Mouse (Mus musculus): ENCODE results near the gene Slc13a1.

The Slc13a1 gene

GRCm38 (mm10) chr6:24076089-24076488 lies 91.8 kb downstream of the Slc13a1 start:
- DNase-seq (ENCODE audit: low spot score) = no peak

DNA sequence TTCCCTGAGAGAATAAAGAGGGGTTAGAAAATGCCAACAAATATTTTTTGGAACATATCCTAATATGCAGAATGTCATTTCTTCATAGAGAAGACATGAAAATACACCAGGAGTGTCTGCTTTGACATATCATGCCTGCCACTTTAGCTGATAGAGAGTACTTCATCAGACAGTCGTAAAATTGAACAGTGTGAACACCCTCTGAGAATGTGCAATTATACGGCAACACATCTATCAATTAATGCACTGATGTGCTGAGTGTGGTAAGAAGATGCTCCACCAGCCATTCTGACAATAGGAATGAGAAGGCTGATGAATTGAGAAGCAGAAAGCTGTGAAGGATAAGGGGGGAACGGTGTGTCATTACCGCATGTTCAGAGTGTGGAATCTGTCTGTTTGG lies 95.1 kb downstream of the Slc13a1 start:
- DNase-seq (ENCODE audit: low spot score) = no peak

- DNase-seq (ENCODE audit: low spot score) = no peak
Measured at GRCm38 (mm10) chr6:24059754-24060153, 108.1 kb downstream of the Slc13a1 start.

DNA sequence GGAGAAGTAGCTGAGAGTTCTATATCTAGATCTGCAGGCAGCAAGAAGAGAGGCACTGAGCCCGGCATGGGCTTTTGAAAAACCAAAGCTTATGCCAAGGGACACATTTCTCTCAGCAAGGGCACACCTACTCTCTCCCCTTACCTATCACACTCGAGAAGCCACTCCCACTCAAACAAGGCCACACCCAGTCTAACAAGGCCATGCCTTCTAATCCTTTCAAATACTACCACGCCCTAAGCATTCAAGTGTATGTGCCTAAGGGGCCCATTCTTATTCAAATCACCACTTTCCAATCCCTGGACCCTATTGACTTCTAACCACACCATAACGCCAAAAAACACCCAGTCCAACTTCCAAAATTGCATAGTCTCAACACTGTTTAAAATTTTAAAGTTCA lies 112.8 kb downstream of the Slc13a1 start:
- no peak for DNase-seq (ENCODE audit: low spot score)

GRCm38 (mm10) chr6:24054086-24054710 lies 113.7 kb downstream of the Slc13a1 start:
- no peak for DNase-seq (ENCODE audit: low spot score)

- DNase-seq (ENCODE audit: low spot score) = no peak
Measured at GRCm38 (mm10) chr6:24047014-24047770, 120.7 kb downstream of the Slc13a1 start.

DNA sequence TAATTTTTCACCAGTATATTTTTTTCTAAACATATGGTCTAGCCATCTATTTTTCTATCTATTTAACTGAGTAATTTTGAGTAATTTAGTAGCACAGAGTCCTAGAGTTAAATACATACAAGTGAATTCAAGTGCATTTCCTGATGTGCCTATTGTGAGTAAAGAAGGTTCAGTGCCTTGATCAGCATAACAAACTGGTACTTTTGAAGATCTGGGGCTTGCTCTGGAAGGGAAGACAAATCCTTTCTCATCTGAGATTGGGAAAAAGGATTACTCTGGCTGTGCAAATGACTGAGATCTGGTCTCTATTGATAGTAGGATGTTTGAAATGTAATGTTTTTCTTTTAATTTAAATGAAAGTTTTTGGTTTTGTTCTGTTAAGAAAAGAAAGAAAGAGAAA lies 124.4 kb downstream of the Slc13a1 start:
- DNase-seq (ENCODE audit: low spot score) = no peak

All from urinary bladder, postnatal 10 days (tissue).